ENCODE assay signal across 8 mouse cellular contexts in the genomic region with DNA sequence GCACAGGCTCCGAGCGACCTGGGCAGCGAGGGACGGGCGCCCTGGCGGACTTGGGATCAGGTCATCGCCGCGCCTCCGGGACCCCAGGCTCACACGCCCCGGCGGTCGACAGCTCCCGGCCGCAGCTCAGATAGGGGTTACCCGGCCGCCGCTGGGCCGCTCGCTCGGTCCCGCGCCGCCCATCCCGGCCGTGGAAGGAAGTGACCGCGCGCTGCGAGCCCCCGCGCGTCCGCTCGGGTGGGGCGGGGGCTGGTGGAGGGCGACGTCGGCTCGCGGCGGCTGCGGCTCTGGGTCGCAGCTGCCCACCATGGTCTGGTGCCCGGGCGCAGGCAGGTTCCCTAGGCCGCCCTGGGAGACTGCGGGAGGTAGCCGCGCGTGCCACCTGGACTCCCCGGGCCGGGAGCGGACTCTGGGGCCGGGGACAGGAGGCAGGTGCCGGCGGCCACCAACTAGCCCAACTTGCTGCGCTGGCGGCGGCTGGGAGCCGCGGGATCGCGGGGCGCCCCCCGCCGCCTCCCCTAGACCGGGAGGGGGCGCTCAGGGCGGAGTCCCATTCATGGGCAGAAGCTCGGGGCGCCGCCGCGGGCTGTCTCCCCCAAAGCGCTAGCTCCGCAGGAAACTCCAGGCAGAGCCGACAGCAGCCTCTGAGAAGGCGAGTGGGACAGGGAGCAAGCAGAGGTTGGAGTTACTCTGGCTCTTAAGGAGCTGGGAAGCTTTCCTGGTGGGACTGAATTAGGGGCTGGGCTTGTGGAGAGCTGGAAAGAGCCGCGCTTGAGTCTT.
DNase-seq lines count a peak whose midpoint lies in the region; ATAC-seq and TF ChIP-seq lines count a peak whose summit lies in the region.

No protein-coding gene starts in this region.

- no peak for TF ChIP-seq POLR2A in liver, adult 2 months (IDR thresholded peaks at IDR 0.05; ENCODE audit: extremely low read depth, insufficient read depth, low read length)
- TF ChIP-seq POLR2A in olfactory bulb, adult 2 months (IDR thresholded peaks at IDR 0.05; ENCODE audit: insufficient read depth, low read depth, low read length): peak; percentile 47; the same call in 1 of the 2 replicates

- H3K4me3 ChIP-seq in heart, embryonic 11.5 days (ENCODE audit: low read depth, low read length): peak overlapping the region; percentile 66
- H3K4me3 ChIP-seq in intestine, postnatal 0 days (ENCODE audit: low read depth, low read length): peak overlapping the region; percentile 63
- H3K4me3 ChIP-seq in liver, adult 2 months (ENCODE audit: insufficient read depth, low read depth, low read length): peak overlapping the region; percentile 59
- H3K4me3 ChIP-seq in olfactory bulb, adult 2 months (ENCODE audit: insufficient read depth, low read depth, low read length): peak overlapping the region; percentile 97

- DNase-seq in heart, postnatal 25 days (ENCODE audit: low spot score): no peak
- DNase-seq in cerebellum, adult 9-10 months: peak; percentile 57
- peak; percentile 16 for DNase-seq in forelimb bud, embryonic 11.5 days (ENCODE audit: low read depth, low spot score)
- no peak for DNase-seq in liver, adult 2 months (ENCODE audit: extremely low read depth, low read depth, low spot score)
- no peak for DNase-seq in adipocyte (ENCODE audit: low spot score)

- H3K9ac ChIP-seq in heart, embryonic 11.5 days (ENCODE audit: low read depth, low read length): peak overlapping the region; percentile 61
- peak overlapping the region; percentile 26; the same call in 1 of the 2 replicates for H3K9ac ChIP-seq in intestine, postnatal 0 days (ENCODE audit: low read depth, low read length)
- peak overlapping the region; percentile 76 for H3K9ac ChIP-seq in liver, adult 2 months (ENCODE audit: low read depth, low read length)

- no peak overlapping the region for H3K27ac ChIP-seq in heart, embryonic 11.5 days (ENCODE audit: low read depth, low read length)
- H3K27ac ChIP-seq in intestine, postnatal 0 days (ENCODE audit: low read depth, low read length): no peak overlapping the region
- peak overlapping the region; percentile 47 for H3K27ac ChIP-seq in liver, adult 2 months (replicated peaks; ENCODE audit: insufficient read depth, low read depth, low read length)
- peak overlapping the region; percentile 98 for H3K27ac ChIP-seq in olfactory bulb, adult 2 months (ENCODE audit: insufficient read depth, low read depth, low read length)

- intact Hi-C loops in heart, postnatal 25 days (cut with DNase I): no loop called here

- ATAC-seq in heart, embryonic 11.5 days (replicated peaks; ENCODE audit: insufficient number of reproducible peaks, low FRiP score, low TSS enrichment): peak; percentile 67; the same call in 1 of the 2 replicates
- peak; percentile 66 for ATAC-seq in intestine, postnatal 0 days

- H3K4me1 ChIP-seq in heart, embryonic 11.5 days (ENCODE audit: control insufficient read depth, insufficient read depth, low read length): peaks cover 3% of the 10 kb centered on the region; the same call in 1 of the 2 replicates
- 0 out of 2 replicates have a peak, but pooled peaks cover 4% of the 10 kb centered on the region for H3K4me1 ChIP-seq in intestine, postnatal 0 days (replicated peaks; ENCODE audit: control insufficient read depth, insufficient read depth, low read length)
- no peaks in the 10 kb centered on the region for H3K4me1 ChIP-seq in liver, adult 2 months (ENCODE audit: control insufficient read depth, insufficient read depth, low read length)
- H3K4me1 ChIP-seq in olfactory bulb, adult 2 months (ENCODE audit: control insufficient read depth, insufficient read depth, low read length): peaks cover 3% of the 10 kb centered on the region

- no peaks in the 10 kb centered on the region for H3K36me3 ChIP-seq in heart, embryonic 11.5 days (ENCODE audit: control insufficient read depth, insufficient read depth, low read length)
- no peaks in the 10 kb centered on the region for H3K36me3 ChIP-seq in intestine, postnatal 0 days (ENCODE audit: control insufficient read depth, insufficient read depth)
- H3K36me3 ChIP-seq in liver, adult 2 months (ENCODE audit: control insufficient read depth, insufficient read depth, low read length): no peaks in the 10 kb centered on the region

- H3K4me2 ChIP-seq in heart, embryonic 11.5 days: peak overlapping the region; percentile 99
- peak overlapping the region; percentile 99 for H3K4me2 ChIP-seq in intestine, postnatal 0 days (replicated peaks; ENCODE audit: low read depth)

- no peaks in the 10 kb centered on the region for H3K79me2 ChIP-seq in liver, adult 2 months (ENCODE audit: control insufficient read depth, insufficient read depth, low read length)

- H3K27me3 ChIP-seq in heart, embryonic 11.5 days (ENCODE audit: control insufficient read depth, insufficient read depth, low read length): peaks cover 31% of the 10 kb centered on the region
- H3K27me3 ChIP-seq in intestine, postnatal 0 days (replicated peaks; ENCODE audit: control insufficient read depth, insufficient read depth, low read length): peaks cover 58% of the 10 kb centered on the region
- peaks cover 8% of the 10 kb centered on the region; the same call in 1 of the 2 replicates for H3K27me3 ChIP-seq in liver, adult 2 months (ENCODE audit: control insufficient read depth, insufficient read depth, low read length)

- 1% methylated on average over 62 of the region's 82 CpGs for WGBS in heart, embryonic 11.5 days (ENCODE audit: insufficient replicate concordance)
- under 1% methylated on average over 73 of the region's 82 CpGs for WGBS in intestine, postnatal 0 days
- WGBS in liver, adult 2 months: 2% methylated on average over 82 of the region's 82 CpGs
- WGBS in olfactory bulb, adult 2 months: under 1% methylated on average over 82 of the region's 82 CpGs

- no peaks in the 10 kb centered on the region for H3K9me3 ChIP-seq in heart, embryonic 11.5 days (replicated peaks; ENCODE audit: control insufficient read depth, low read length)
- no peaks in the 10 kb centered on the region for H3K9me3 ChIP-seq in intestine, postnatal 0 days (ENCODE audit: control insufficient read depth)

- 0 out of 2 replicates have a peak, but pooled peaks have one; percentile 27 for TF ChIP-seq CTCF in intestine, postnatal 0 days (IDR thresholded peaks at IDR 0.05; ENCODE audit: low read depth)
- TF ChIP-seq CTCF in liver, adult 2 months (IDR thresholded peaks at IDR 0.05; ENCODE audit: low read depth, low read length): no peak
- TF ChIP-seq CTCF in olfactory bulb, adult 2 months (IDR thresholded peaks at IDR 0.05; ENCODE audit: insufficient read depth, low read depth, low read length): peak; percentile 25; the same call in 1 of the 2 replicates

Comparison
In these comparisons a context has a peak if more than half of its experiments do, and no peak if none do; other contexts are left out.
1. H3K27ac ChIP-seq: peak in liver, adult 2 months (single experiment) and olfactory bulb, adult 2 months (single experiment); none in heart, embryonic 11.5 days (single experiment) and intestine, postnatal 0 days (single experiment).
2. H3K9ac ChIP-seq: peak in every context shown above with its lines; median percentile 76 in liver, adult 2 months; 61 in heart, embryonic 11.5 days; 26 in intestine, postnatal 0 days.
3. DNase-seq: peak in cerebellum, adult 9-10 months (single experiment) and forelimb bud, embryonic 11.5 days (single experiment); none in heart, postnatal 25 days (single experiment), liver, adult 2 months (single experiment) and adipocyte (single experiment).
4. Peak in every context shown above with its lines, with median percentiles within 50 percentile points of each other: H3K4me3 ChIP-seq.